In the genomic region with DNA sequence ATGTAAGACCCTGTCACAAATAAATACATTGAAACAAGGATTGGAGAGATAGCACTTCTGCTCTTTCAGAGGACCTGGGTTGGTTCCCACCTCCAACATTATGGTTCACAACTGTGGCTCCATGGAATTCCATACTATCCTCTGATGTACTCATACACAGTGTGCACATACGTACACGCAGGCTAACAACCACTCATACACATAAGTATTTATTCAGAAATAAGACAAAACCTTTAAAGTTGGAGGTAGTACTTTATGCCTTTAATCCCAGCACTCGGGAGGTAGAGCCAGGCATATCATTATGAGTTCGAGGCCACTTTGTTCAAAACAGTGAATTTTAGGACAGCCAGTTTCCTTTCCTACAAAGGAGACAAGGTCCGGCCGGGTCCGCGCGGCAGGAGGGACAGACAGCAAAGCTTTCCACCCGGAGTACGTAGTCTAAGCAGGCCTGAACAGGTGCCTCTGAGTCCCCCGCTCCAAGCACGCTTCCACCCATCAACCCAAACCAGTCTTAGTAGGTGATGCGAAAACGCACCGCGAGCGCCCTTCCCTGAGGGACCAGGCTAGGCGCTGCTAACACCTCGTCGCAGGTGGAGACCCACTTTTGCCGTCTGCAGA, we compare ENCODE assay signal across 7 mouse cellular contexts. TPM values are rescaled to one million over a fixed set of nuclear protein-coding genes. Genes with fewer than 3 reads are reported as not detected.
A peak's percentile ranks its signal among the peaks of the same experiment; 100 is the strongest.
DNase-seq lines count a peak whose midpoint lies in the region; ATAC-seq lines count a peak whose summit lies in the region.

No protein-coding gene starts in this region.

- DNase-seq in lung, postnatal 25 days (ENCODE audit: low spot score) = no peak
- DNase-seq in urinary bladder, postnatal 4 days (ENCODE audit: low spot score in 2 of 2) = no peak
- DNase-seq in urinary bladder, adult 18-20 months (ENCODE audit: low spot score in 2 of 2) = no peak

- H3K27me3 ChIP-seq in lung, embryonic 15.5 days = peaks cover 48% of the 10 kb centered on the region
- H3K27me3 ChIP-seq in intestine, embryonic 15.5 days (replicated peaks) = peaks cover 18% of the 10 kb centered on the region
- H3K27me3 ChIP-seq in neural tube, embryonic 15.5 days (replicated peaks) = peaks cover 12% of the 10 kb centered on the region

- no peaks in the 10 kb centered on the region for H3K36me3 ChIP-seq in lung, embryonic 15.5 days
- H3K36me3 ChIP-seq in intestine, embryonic 15.5 days = no peaks in the 10 kb centered on the region
- H3K36me3 ChIP-seq in neural tube, embryonic 15.5 days = no peaks in the 10 kb centered on the region

- H3K4me1 ChIP-seq in lung, embryonic 15.5 days = peaks cover 32% of the 10 kb centered on the region
- peaks cover 16% of the 10 kb centered on the region for H3K4me1 ChIP-seq in intestine, embryonic 15.5 days (replicated peaks)
- H3K4me1 ChIP-seq in neural tube, embryonic 15.5 days = peaks cover 34% of the 10 kb centered on the region

- peak overlapping the region; percentile 92 for H3K4me2 ChIP-seq in lung, embryonic 15.5 days
- peak overlapping the region; percentile 85 for H3K4me2 ChIP-seq in intestine, embryonic 15.5 days (replicated peaks)
- H3K4me2 ChIP-seq in neural tube, embryonic 15.5 days = peak overlapping the region; percentile 84

- H3K9ac ChIP-seq in lung, embryonic 15.5 days = no peak overlapping the region
- no peak overlapping the region for H3K9ac ChIP-seq in intestine, embryonic 15.5 days
- H3K9ac ChIP-seq in neural tube, embryonic 15.5 days (replicated peaks) = peak overlapping the region; percentile 70

- peak overlapping the region; percentile 63 for H3K4me3 ChIP-seq in lung, embryonic 15.5 days
- H3K4me3 ChIP-seq in intestine, embryonic 15.5 days (replicated peaks) = peak overlapping the region; percentile 61; the same call in 1 of the 2 replicates
- peak overlapping the region; percentile 67 for H3K4me3 ChIP-seq in neural tube, embryonic 15.5 days (replicated peaks)

- no peak overlapping the region for H3K27ac ChIP-seq in lung, embryonic 15.5 days
- no peak overlapping the region for H3K27ac ChIP-seq in intestine, embryonic 15.5 days
- H3K27ac ChIP-seq in neural tube, embryonic 15.5 days (replicated peaks) = no peak overlapping the region

- no peaks in the 10 kb centered on the region for H3K9me3 ChIP-seq in lung, embryonic 15.5 days
- H3K9me3 ChIP-seq in intestine, embryonic 15.5 days = no peaks in the 10 kb centered on the region
- no peaks in the 10 kb centered on the region for H3K9me3 ChIP-seq in neural tube, embryonic 15.5 days (replicated peaks)

- 5% methylated on average over 22 of the region's 22 CpGs for WGBS in lung, embryonic 15.5 days
- WGBS in intestine, embryonic 15.5 days = 10% methylated on average over 22 of the region's 22 CpGs
- WGBS in neural tube, embryonic 15.5 days = 6% methylated on average over 22 of the region's 22 CpGs

- no peak for ATAC-seq in lung, embryonic 15.5 days (ENCODE audit: borderline replicate concordance, extremely low read depth, low FRiP score, low TSS enrichment)
- peak; percentile 2; the same call in 1 of the 2 replicates for ATAC-seq in erythroid progenitor cell, adult 5-6 weeks (replicated peaks; ENCODE audit: low FRiP score, poor library complexity, severe bottlenecking)
- ATAC-seq in intestine, embryonic 15.5 days = no peak
- ATAC-seq in neural tube, embryonic 15.5 days (ENCODE audit: low FRiP score) = peak; percentile 30; the same call in 1 of the 2 replicates

RNA-seq across cellular contexts. Expression of a gene that starts 37.8 kb away (rescaled TPM):
- polyA plus RNA-seq in lung, embryonic 15.5 days (2015; fragmentation: Nextera tagmentation; extraction: Ambion mirVana) = 2.4 and 2.8 TPM in 2 replicates
- total RNA-seq in erythroid progenitor cell, adult 5-6 weeks (2015; ENCODE audit: low replicate concordance) = 21.0 and 23.1 TPM in 2 replicates
- 12.1 and 15.4 TPM in 2 replicates for total RNA-seq in erythroid progenitor cell, adult 5-6 weeks (2017; ENCODE audit: low replicate concordance)
- 3.9 and 4.6 TPM in 2 replicates for polyA plus RNA-seq in intestine, embryonic 15.5 days (2015; fragmentation: Nextera tagmentation; extraction: Ambion mirVana)
- 4.1 and 4.6 TPM in 2 replicates for polyA plus RNA-seq in neural tube, embryonic 15.5 days (2015; fragmentation: Nextera tagmentation; extraction: Ambion mirVana)

RNA-seq across cellular contexts. Expression of a gene that starts 41.7 kb away (rescaled TPM):
- polyA plus RNA-seq in lung, embryonic 15.5 days (2015; fragmentation: Nextera tagmentation; extraction: Ambion mirVana) = 30.0 and 38.5 TPM in 2 replicates
- 229 and 314 TPM in 2 replicates for total RNA-seq in erythroid progenitor cell, adult 5-6 weeks (2015; ENCODE audit: low replicate concordance)
- total RNA-seq in erythroid progenitor cell, adult 5-6 weeks (2017; ENCODE audit: low replicate concordance) = 185 and 259 TPM in 2 replicates
- 13.1 and 15.4 TPM in 2 replicates for polyA plus RNA-seq in intestine, embryonic 15.5 days (2015; fragmentation: Nextera tagmentation; extraction: Ambion mirVana)
- polyA plus RNA-seq in neural tube, embryonic 15.5 days (2015; fragmentation: Nextera tagmentation; extraction: Ambion mirVana) = 4.8 and 44.4 TPM in 2 replicates

Comparison
In these comparisons a context has a peak if more than half of its experiments do, and no peak if none do; other contexts are left out.
1. ATAC-seq: peak in erythroid progenitor cell, adult 5-6 weeks (single experiment) and neural tube, embryonic 15.5 days (single experiment); none in lung, embryonic 15.5 days (single experiment) and intestine, embryonic 15.5 days (single experiment).
2. Peak in every context shown above with its lines, with median percentiles within 50 percentile points of each other: H3K4me2 ChIP-seq and H3K4me3 ChIP-seq.